ENCODE assay signal across 12 mouse cellular contexts in the genomic region with DNA sequence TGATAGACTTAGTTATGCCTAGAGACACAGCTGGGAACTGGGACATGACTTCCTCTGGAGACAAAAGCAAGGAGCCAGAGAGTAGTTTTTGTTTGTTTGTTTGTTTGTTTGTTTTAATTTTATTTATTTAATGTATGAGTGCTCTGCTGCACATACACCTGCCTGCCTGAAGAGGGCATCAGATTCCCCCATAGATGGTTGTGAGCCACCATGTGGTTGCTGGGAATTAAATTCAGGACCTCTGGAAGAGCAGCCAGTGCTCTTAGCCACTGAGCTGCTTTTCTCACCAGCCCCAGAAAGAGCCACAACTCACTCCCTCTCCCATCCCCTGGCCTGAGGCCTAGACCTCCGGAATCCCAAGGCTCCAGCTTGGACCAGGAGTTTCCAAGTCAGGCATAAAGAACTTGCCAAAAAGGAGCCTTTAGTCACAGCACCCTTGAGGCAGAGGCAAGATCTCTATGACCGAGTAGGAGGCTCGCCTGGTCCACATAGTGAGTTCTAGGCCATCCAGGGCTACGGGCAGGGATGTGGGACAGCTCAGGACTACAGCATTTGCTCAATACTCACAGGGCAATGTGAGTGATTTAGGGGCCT. TPM values are rescaled to one million over a fixed set of nuclear protein-coding genes. Genes with fewer than 3 reads are reported as not detected.
DNase-seq lines count a peak whose midpoint lies in the region; ATAC-seq and TF ChIP-seq lines count a peak whose summit lies in the region.
"Had no signal": no experiment of that assay in that cellular context is flagged by ENCODE, and none has a peak within 500 bp of the region (broad histone marks: within the 10 kb centered on the region; RNA-seq: fewer than 3 reads in every experiment).

No protein-coding gene starts in this region.

- no peaks in the 10 kb centered on the region for H3K36me3 ChIP-seq in heart, embryonic 12.5 days
- no peaks in the 10 kb centered on the region for H3K36me3 ChIP-seq in midbrain, embryonic 10.5 days
- H3K36me3 ChIP-seq in midbrain, embryonic 14.5 days (ENCODE audit: control insufficient read depth, insufficient read depth, low read length), result no peaks in the 10 kb centered on the region
- H3K36me3 ChIP-seq in forebrain, embryonic 12.5 days (replicated peaks), result no peaks in the 10 kb centered on the region
- H3K36me3 ChIP-seq in midbrain, postnatal 0 days (ENCODE audit: insufficient read depth, low read length), result no peaks in the 10 kb centered on the region
- H3K36me3 ChIP-seq in hindbrain, embryonic 11.5 days (ENCODE audit: control insufficient read depth, insufficient read depth, low read length), result no peaks in the 10 kb centered on the region
- H3K36me3 ChIP-seq: neural tube, embryonic 15.5 days had no signal

- 70% methylated on average over 4 of the region's 4 CpGs for WGBS in heart, embryonic 12.5 days
- WGBS in midbrain, embryonic 10.5 days, result 65% methylated on average over 4 of the region's 4 CpGs
- WGBS in midbrain, embryonic 14.5 days, result 59% methylated on average over 4 of the region's 4 CpGs
- 66% methylated on average over 4 of the region's 4 CpGs for WGBS in forebrain, embryonic 12.5 days
- 62% methylated on average over 4 of the region's 4 CpGs for WGBS in midbrain, postnatal 0 days
- 69% methylated on average over 4 of the region's 4 CpGs for WGBS in hindbrain, embryonic 11.5 days

- no peak overlapping the region for H3K27ac ChIP-seq in heart, embryonic 12.5 days (ENCODE audit: poor library complexity, severe bottlenecking)
- H3K27ac ChIP-seq in midbrain, embryonic 10.5 days (replicated peaks), result peak overlapping the region; percentile 49; the same call in 1 of the 2 replicates
- no peak overlapping the region for H3K27ac ChIP-seq in midbrain, embryonic 14.5 days (replicated peaks; ENCODE audit: low read depth, low read length)
- 0 out of 2 replicates have a peak overlapping the region, but pooled peaks have one; percentile 47 for H3K27ac ChIP-seq in forebrain, embryonic 12.5 days
- H3K27ac ChIP-seq in midbrain, postnatal 0 days (ENCODE audit: low read depth, low read length), result no peak overlapping the region
- no peak overlapping the region for H3K27ac ChIP-seq in hindbrain, embryonic 11.5 days (ENCODE audit: low read depth, low read length)
- H3K27ac ChIP-seq: neural tube, embryonic 15.5 days had no signal

- no peak overlapping the region for H3K4me3 ChIP-seq in heart, embryonic 12.5 days
- no peak overlapping the region for H3K4me3 ChIP-seq in midbrain, embryonic 10.5 days
- no peak overlapping the region for H3K4me3 ChIP-seq in midbrain, embryonic 14.5 days (replicated peaks; ENCODE audit: low read depth, low read length)
- H3K4me3 ChIP-seq in forebrain, embryonic 12.5 days (replicated peaks), result no peak overlapping the region
- H3K4me3 ChIP-seq in midbrain, postnatal 0 days (ENCODE audit: low read depth, low read length), result no peak overlapping the region
- no peak overlapping the region for H3K4me3 ChIP-seq in hindbrain, embryonic 11.5 days (ENCODE audit: low read depth, low read length)
- H3K4me3 ChIP-seq: neural tube, embryonic 15.5 days had no signal

- H3K27me3 ChIP-seq in heart, embryonic 12.5 days (replicated peaks), result 0 out of 2 replicates have a peak, but pooled peaks cover 4% of the 10 kb centered on the region
- H3K27me3 ChIP-seq in midbrain, embryonic 10.5 days (ENCODE audit: low read depth, poor library complexity, severe bottlenecking), result no peaks in the 10 kb centered on the region
- no peaks in the 10 kb centered on the region for H3K27me3 ChIP-seq in midbrain, embryonic 14.5 days (ENCODE audit: control insufficient read depth, insufficient read depth, low read length)
- no peaks in the 10 kb centered on the region for H3K27me3 ChIP-seq in forebrain, embryonic 12.5 days
- H3K27me3 ChIP-seq in midbrain, postnatal 0 days (ENCODE audit: insufficient read depth, low read length), result no peaks in the 10 kb centered on the region
- H3K27me3 ChIP-seq in hindbrain, embryonic 11.5 days (ENCODE audit: control insufficient read depth, insufficient read depth, low read length), result no peaks in the 10 kb centered on the region
- H3K27me3 ChIP-seq: neural tube, embryonic 15.5 days had no signal

- no peak overlapping the region for H3K4me2 ChIP-seq in heart, embryonic 12.5 days
- H3K4me2 ChIP-seq in midbrain, embryonic 14.5 days (ENCODE audit: low read length), result no peak overlapping the region
- no peak overlapping the region for H3K4me2 ChIP-seq in forebrain, embryonic 12.5 days
- H3K4me2 ChIP-seq in midbrain, postnatal 0 days (ENCODE audit: low read depth, low read length, poor library complexity, severe bottlenecking), result no peak overlapping the region
- no peak overlapping the region for H3K4me2 ChIP-seq in hindbrain, embryonic 11.5 days (replicated peaks; ENCODE audit: low read depth, low read length)
- H3K4me2 ChIP-seq: neural tube, embryonic 15.5 days had no signal

- ATAC-seq in heart, embryonic 12.5 days (ENCODE audit: insufficient number of reproducible peaks, low FRiP score), result no peak
- no peak for ATAC-seq in midbrain, embryonic 14.5 days (ENCODE audit: low FRiP score, low TSS enrichment)
- ATAC-seq in forebrain, embryonic 12.5 days (ENCODE audit: low FRiP score), result no peak
- no peak for ATAC-seq in midbrain, postnatal 0 days (ENCODE audit: low FRiP score)
- ATAC-seq in hindbrain, embryonic 11.5 days (ENCODE audit: low FRiP score), result no peak

- no peak overlapping the region for H3K9ac ChIP-seq in heart, embryonic 12.5 days
- H3K9ac ChIP-seq in midbrain, embryonic 14.5 days (replicated peaks; ENCODE audit: low read length), result no peak overlapping the region
- no peak overlapping the region for H3K9ac ChIP-seq in forebrain, embryonic 12.5 days
- no peak overlapping the region for H3K9ac ChIP-seq in midbrain, postnatal 0 days (replicated peaks; ENCODE audit: low read length, poor library complexity, severe bottlenecking)
- H3K9ac ChIP-seq in hindbrain, embryonic 11.5 days (ENCODE audit: low read depth, low read length), result no peak overlapping the region
- H3K9ac ChIP-seq: neural tube, embryonic 15.5 days had no signal

- 0 out of 2 replicates have a peak, but pooled peaks cover 2% of the 10 kb centered on the region for H3K9me3 ChIP-seq in heart, embryonic 12.5 days (replicated peaks)
- H3K9me3 ChIP-seq in midbrain, embryonic 10.5 days (replicated peaks), result no peaks in the 10 kb centered on the region
- H3K9me3 ChIP-seq in midbrain, embryonic 14.5 days (ENCODE audit: control insufficient read depth, low read length), result no peaks in the 10 kb centered on the region
- H3K9me3 ChIP-seq in forebrain, embryonic 12.5 days, result no peaks in the 10 kb centered on the region
- H3K9me3 ChIP-seq in midbrain, postnatal 0 days (ENCODE audit: low read length), result no peaks in the 10 kb centered on the region
- no peaks in the 10 kb centered on the region for H3K9me3 ChIP-seq in hindbrain, embryonic 11.5 days (ENCODE audit: control insufficient read depth, low read length)
- H3K9me3 ChIP-seq: neural tube, embryonic 15.5 days had no signal

- DNase-seq in heart, adult 9 months (ENCODE audit: low spot score in 2 of 2), result peak; percentile 59 to 68
- no peak for DNase-seq in midbrain, embryonic 10.5 days (ENCODE audit: low spot score)
- DNase-seq in midbrain, embryonic 14.5 days, result no peak
- no peak for DNase-seq in midbrain, postnatal 0 days (ENCODE audit: low spot score)
- no peak for DNase-seq in ovary, postnatal 14 days (ENCODE audit: low spot score)
- DNase-seq in hindbrain, embryonic 11.5 days (ENCODE audit: low spot score), result no peak

- TF ChIP-seq CTCF in midbrain, postnatal 0 days (IDR thresholded peaks at IDR 0.05), result peak; percentile 60

- peaks cover 10% of the 10 kb centered on the region; the same call in 1 of the 2 replicates for H3K4me1 ChIP-seq in heart, embryonic 12.5 days (replicated peaks)
- peaks cover 19% of the 10 kb centered on the region for H3K4me1 ChIP-seq in midbrain, embryonic 10.5 days
- H3K4me1 ChIP-seq in midbrain, embryonic 14.5 days (ENCODE audit: control insufficient read depth, insufficient read depth, low read length), result peaks cover 6% of the 10 kb centered on the region; the same call in 1 of the 2 replicates
- peaks cover 10% of the 10 kb centered on the region for H3K4me1 ChIP-seq in forebrain, embryonic 12.5 days
- H3K4me1 ChIP-seq in midbrain, postnatal 0 days (ENCODE audit: insufficient read depth, low read length), result no peaks in the 10 kb centered on the region
- no peaks in the 10 kb centered on the region; the same call in 1 of the 2 replicates for H3K4me1 ChIP-seq in hindbrain, embryonic 11.5 days (replicated peaks; ENCODE audit: control insufficient read depth, insufficient read depth, low read length)

RNA-seq across cellular contexts. Expression of a gene that starts 25.6 kb away (rescaled TPM):
- 0.45 and 0.51 TPM in 2 replicates for polyA plus RNA-seq in heart, embryonic 12.5 days (2016; fragmentation: Nextera tagmentation; extraction: Ambion mirVana)
- polyA plus RNA-seq in midbrain, embryonic 10.5 days (2016; fragmentation: Nextera tagmentation; extraction: Ambion mirVana), result 0.25 and 0.35 TPM in 2 replicates
- polyA plus RNA-seq in midbrain, embryonic 14.5 days (2014; fragmentation: Nextera tagmentation; extraction: Ambion mirVana), result 0.38 and 0.99 TPM in 2 replicates
- 0.15 and 0.20 TPM in 2 replicates for polyA plus RNA-seq in forebrain, embryonic 12.5 days (2016; fragmentation: Nextera tagmentation; extraction: Ambion mirVana)
- 0.44 and 0.61 TPM in 2 replicates for total RNA-seq in midbrain, postnatal 0 days (2014; rRNA removed)
- 0.52 and 0.63 TPM in 2 replicates for polyA plus RNA-seq in midbrain, postnatal 0 days (2015; fragmentation: Nextera tagmentation; extraction: Ambion mirVana)
- polyA plus RNA-seq in hindbrain, embryonic 11.5 days (2014; fragmentation: Nextera tagmentation; extraction: Ambion mirVana), result 0.66 and 1.5 TPM in 2 replicates

RNA-seq across cellular contexts. Expression of a gene that starts 31.6 kb away (rescaled TPM):
- polyA plus RNA-seq in heart, embryonic 12.5 days (2016; fragmentation: Nextera tagmentation; extraction: Ambion mirVana), result 52.7 and 53.9 TPM in 2 replicates
- polyA plus RNA-seq in midbrain, embryonic 10.5 days (2016; fragmentation: Nextera tagmentation; extraction: Ambion mirVana), result 70.7 and 72.9 TPM in 2 replicates
- 72.6 and 76.6 TPM in 2 replicates for polyA plus RNA-seq in midbrain, embryonic 14.5 days (2014; fragmentation: Nextera tagmentation; extraction: Ambion mirVana)
- 83.4 and 83.6 TPM in 2 replicates for polyA plus RNA-seq in forebrain, embryonic 12.5 days (2016; fragmentation: Nextera tagmentation; extraction: Ambion mirVana)
- total RNA-seq in midbrain, postnatal 0 days (2014; rRNA removed), result 103 and 111 TPM in 2 replicates
- 47.0 and 56.2 TPM in 2 replicates for polyA plus RNA-seq in midbrain, postnatal 0 days (2015; fragmentation: Nextera tagmentation; extraction: Ambion mirVana)
- 64.5 and 108 TPM in 2 replicates for polyA plus RNA-seq in hindbrain, embryonic 11.5 days (2014; fragmentation: Nextera tagmentation; extraction: Ambion mirVana)

RNA-seq across cellular contexts. Expression of a gene that starts 44.7 kb away (rescaled TPM):
- not detected in 2 replicates for polyA plus RNA-seq in heart, embryonic 12.5 days (2016; fragmentation: Nextera tagmentation; extraction: Ambion mirVana)
- polyA plus RNA-seq in midbrain, embryonic 10.5 days (2016; fragmentation: Nextera tagmentation; extraction: Ambion mirVana), result not detected in 2 replicates
- not detected in 2 replicates for polyA plus RNA-seq in midbrain, embryonic 14.5 days (2014; fragmentation: Nextera tagmentation; extraction: Ambion mirVana)
- polyA plus RNA-seq in forebrain, embryonic 12.5 days (2016; fragmentation: Nextera tagmentation; extraction: Ambion mirVana), result not detected in 2 replicates
- not detected in 2 replicates for total RNA-seq in midbrain, postnatal 0 days (2014; rRNA removed)
- not detected in 2 replicates for polyA plus RNA-seq in midbrain, postnatal 0 days (2015; fragmentation: Nextera tagmentation; extraction: Ambion mirVana)
- not detected in 2 replicates for polyA plus RNA-seq in hindbrain, embryonic 11.5 days (2014; fragmentation: Nextera tagmentation; extraction: Ambion mirVana)
- total RNA-seq: heart, postnatal 36 days had no signal
- polyA plus RNA-seq: lung, embryonic 16.5 days; neural tube, embryonic 15.5 days; spleen, adult 2 months had no signal

Comparison
In these comparisons a context has a peak if more than half of its experiments do, and no peak if none do; other contexts are left out.
1. H3K27ac ChIP-seq: peak in midbrain, embryonic 10.5 days (single experiment) and forebrain, embryonic 12.5 days (single experiment); none in heart, embryonic 12.5 days (single experiment), midbrain, embryonic 14.5 days (single experiment), midbrain, postnatal 0 days (single experiment) and hindbrain, embryonic 11.5 days (single experiment).
2. DNase-seq: peak in heart, adult 9 months (2 of 2); none in midbrain, embryonic 10.5 days (single experiment), midbrain, embryonic 14.5 days (single experiment), midbrain, postnatal 0 days (single experiment), ovary, postnatal 14 days (single experiment) and hindbrain, embryonic 11.5 days (single experiment).